Mouse (Mus musculus): ENCODE results near the gene Gng12. TPM values are rescaled to one million over a fixed set of nuclear protein-coding genes. Genes with fewer than 3 reads are reported as not detected.

Gene Gng12
- total and polyA plus RNA-seq, 2 experiments from 2014 or later: 20.1 to 41.0 TPM

DNA sequence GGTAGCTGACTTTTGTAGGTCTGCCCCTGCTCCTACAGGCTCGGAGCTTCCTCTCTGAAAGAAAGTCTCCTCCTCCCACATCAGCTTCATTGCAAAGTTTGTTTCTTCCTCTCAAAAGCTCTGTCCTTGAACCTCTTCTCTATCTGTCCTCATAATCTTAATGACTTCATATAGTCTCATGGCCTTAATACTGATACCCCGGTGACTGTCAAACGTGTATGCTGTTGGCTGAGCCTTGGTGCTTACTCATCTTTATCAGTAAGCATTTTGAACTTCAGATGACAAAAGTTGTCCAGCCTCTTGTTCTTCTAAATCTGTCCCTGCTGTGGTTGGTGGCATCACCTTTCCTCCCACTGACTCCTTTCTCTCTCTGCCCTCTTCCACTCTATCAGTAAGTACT is 149.2 kb downstream of the Gng12 start:
- Histone ChIP-seq H3K4me1 (ENCODE audit: control insufficient read depth, insufficient read depth) (no peaks in the 10 kb centered on the region), H3K4me3 (ENCODE audit: low read depth, low read length) (no peak overlapping the region), H3K9ac (replicated peaks; ENCODE audit: low read depth, low read length) (no peak overlapping the region), H3K27ac (ENCODE audit: low read depth) (no peak overlapping the region), H3K4me2 (ENCODE audit: low read depth, low read length) (no peak overlapping the region), H3K27me3 (ENCODE audit: control insufficient read depth, insufficient read depth, low read length) (no peaks in the 10 kb centered on the region), H3K9me3 (replicated peaks; ENCODE audit: control insufficient read depth, low read length) (no peaks in the 10 kb centered on the region), H3K36me3 (replicated peaks; ENCODE audit: control insufficient read depth, insufficient read depth, low read length) (no peaks in the 10 kb centered on the region)
- 64% methylated on average over 3 of the region's 3 CpGs for whole genome bisulfite sequencing
- ATAC-seq (ENCODE audit: insufficient read depth, low read depth) (no peak), DNase-seq (ENCODE audit: low spot score) (no peak)
- TF ChIP-seq CTCF (IDR thresholded peaks at IDR 0.05; ENCODE audit: low read depth) (no peak), EP300 (IDR thresholded peaks at IDR 0.05; ENCODE audit: low read depth) (no peak)

DNA sequence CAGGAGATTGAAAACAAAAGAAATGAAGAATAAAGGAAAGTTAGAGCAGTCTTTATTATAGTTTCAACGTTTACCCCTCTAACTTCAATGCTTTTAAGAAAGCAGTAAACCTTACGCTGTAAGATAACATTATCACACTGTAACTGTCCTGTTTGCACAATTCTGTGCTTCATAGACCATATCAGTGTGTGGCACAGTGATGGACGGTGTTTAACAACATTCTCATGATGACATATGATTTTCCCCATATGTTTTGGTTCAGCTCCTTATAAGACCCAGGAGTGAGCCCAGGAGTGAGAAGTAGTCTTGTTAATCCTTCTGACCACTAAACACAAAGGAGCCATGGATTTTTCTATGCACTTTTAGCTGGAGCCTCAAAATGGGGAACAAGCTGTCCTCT is 150.7 kb downstream of the Gng12 start:
- Histone ChIP-seq H3K27ac (ENCODE audit: low read depth) (no peak overlapping the region), H3K4me1 (ENCODE audit: control insufficient read depth, insufficient read depth) (no peaks in the 10 kb centered on the region), H3K9ac (replicated peaks; ENCODE audit: low read depth, low read length) (no peak overlapping the region), H3K4me2 (ENCODE audit: low read depth, low read length) (no peak overlapping the region), H3K4me3 (ENCODE audit: low read depth, low read length) (no peak overlapping the region), H3K36me3 (replicated peaks; ENCODE audit: control insufficient read depth, insufficient read depth, low read length) (no peaks in the 10 kb centered on the region), H3K27me3 (ENCODE audit: control insufficient read depth, insufficient read depth, low read length) (no peaks in the 10 kb centered on the region), H3K9me3 (replicated peaks; ENCODE audit: control insufficient read depth, low read length) (no peaks in the 10 kb centered on the region)
- ATAC-seq (ENCODE audit: insufficient read depth, low read depth) (no peak), DNase-seq (ENCODE audit: low spot score) (no peak)
- WGBS: 64% methylated on average over 3 of the region's 3 CpGs
- no peak for TF ChIP-seq CTCF (IDR thresholded peaks at IDR 0.05; ENCODE audit: low read depth)

DNA sequence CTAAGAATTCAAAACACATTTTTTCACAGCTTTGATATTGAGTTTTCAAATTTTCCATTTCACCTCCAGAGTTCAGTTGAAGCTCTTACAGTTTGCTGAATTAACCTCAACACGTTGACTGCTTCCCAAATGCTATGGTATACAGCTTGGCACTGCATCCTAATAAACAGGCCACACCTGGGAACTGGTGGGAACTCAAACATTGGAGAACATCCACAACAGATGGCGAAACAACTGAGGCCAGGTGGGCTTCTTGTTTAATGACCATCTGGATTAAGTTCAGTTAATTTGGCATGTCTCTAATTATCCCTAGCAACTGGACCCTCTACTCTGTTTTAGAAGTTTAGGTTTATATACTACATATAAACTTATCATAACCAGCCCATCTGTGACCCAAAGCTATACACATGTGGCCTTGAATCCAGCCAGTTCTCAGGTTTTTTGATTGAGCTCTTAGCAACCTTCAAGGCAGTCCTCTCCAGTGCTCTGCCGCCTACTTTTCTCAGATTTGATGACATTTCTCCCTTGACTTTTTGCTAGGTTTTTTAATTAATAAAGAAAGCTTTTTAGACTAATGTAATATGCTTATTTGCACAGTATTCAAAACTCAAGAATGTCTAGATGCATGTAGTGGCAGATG is 152.0 kb downstream of the Gng12 start:
- WGBS: 78% methylated on average over 3 of the region's 3 CpGs
- no peak overlapping the region for H3K4me3 ChIP-seq (ENCODE audit: low read depth, low read length)
- H3K27me3 ChIP-seq (ENCODE audit: control insufficient read depth, insufficient read depth, low read length): no peaks in the 10 kb centered on the region
- TF ChIP-seq CTCF (IDR thresholded peaks at IDR 0.05; ENCODE audit: low read depth) (no peak), EP300 (IDR thresholded peaks at IDR 0.05; ENCODE audit: low read depth) (no peak)
- H3K4me1 ChIP-seq (ENCODE audit: control insufficient read depth, insufficient read depth): no peaks in the 10 kb centered on the region
- no peak overlapping the region for H3K27ac ChIP-seq (ENCODE audit: low read depth)
- ATAC-seq (ENCODE audit: insufficient read depth, low read depth) (no peak), DNase-seq (ENCODE audit: low spot score) (no peak)
- H3K9ac ChIP-seq (replicated peaks; ENCODE audit: low read depth, low read length): no peak overlapping the region
- H3K4me2 ChIP-seq (ENCODE audit: low read depth, low read length): no peak overlapping the region
- no peaks in the 10 kb centered on the region for H3K9me3 ChIP-seq (replicated peaks; ENCODE audit: control insufficient read depth, low read length)
- no peaks in the 10 kb centered on the region for H3K36me3 ChIP-seq (replicated peaks; ENCODE audit: control insufficient read depth, insufficient read depth, low read length)

DNA sequence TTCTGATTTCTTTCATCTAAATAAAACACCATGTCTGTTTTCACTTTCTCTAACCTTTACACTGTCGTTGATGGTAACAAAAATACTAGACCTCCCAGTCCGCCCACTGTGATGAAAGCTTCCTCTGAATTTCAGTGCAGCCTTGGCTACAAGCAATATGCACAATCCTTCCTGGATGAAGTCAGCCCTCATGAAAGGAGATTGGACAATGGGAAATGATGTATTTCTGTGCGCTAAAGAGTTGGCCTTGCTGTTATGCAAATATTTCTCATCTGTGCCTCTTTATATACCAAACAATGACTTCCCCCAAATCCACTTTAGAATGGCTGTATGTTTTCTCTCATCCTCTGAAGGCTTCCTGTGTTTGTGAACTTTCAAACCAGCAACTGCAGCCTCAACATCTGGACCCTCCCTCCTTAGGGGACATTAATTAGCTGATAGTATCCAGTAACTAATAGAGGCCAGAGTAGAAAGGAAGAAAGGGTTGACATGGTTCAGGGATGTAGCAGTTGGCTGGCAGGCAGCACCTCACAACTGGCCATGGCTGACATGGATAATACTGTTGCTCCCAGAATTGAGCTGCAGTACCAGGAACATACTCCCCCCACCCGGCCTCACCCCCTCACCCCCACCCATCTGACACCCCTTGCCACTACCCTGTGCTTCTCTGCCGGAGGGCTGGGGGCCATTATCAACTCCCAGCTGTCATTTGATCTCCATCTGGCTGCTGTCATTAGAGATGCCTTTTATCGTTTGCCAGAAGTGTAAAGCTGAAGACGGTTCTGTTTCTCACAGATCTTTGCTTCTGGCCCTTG is 152.9 kb downstream of the Gng12 start:
- ATAC-seq (ENCODE audit: insufficient read depth, low read depth): no peak
- 35% methylated on average over 7 of the region's 7 CpGs for WGBS
- Histone ChIP-seq H3K9me3 (replicated peaks; ENCODE audit: control insufficient read depth, low read length) (no peaks in the 10 kb centered on the region), H3K4me2 (ENCODE audit: low read depth, low read length) (no peak overlapping the region), H3K4me1 (ENCODE audit: control insufficient read depth, insufficient read depth) (no peaks in the 10 kb centered on the region), H3K27me3 (ENCODE audit: control insufficient read depth, insufficient read depth, low read length) (no peaks in the 10 kb centered on the region), H3K27ac (ENCODE audit: low read depth) (no peak overlapping the region), H3K9ac (replicated peaks; ENCODE audit: low read depth, low read length) (no peak overlapping the region), H3K4me3 (ENCODE audit: low read depth, low read length) (no peak overlapping the region), H3K36me3 (replicated peaks; ENCODE audit: control insufficient read depth, insufficient read depth, low read length) (no peaks in the 10 kb centered on the region)
- no peak for DNase-seq (ENCODE audit: low spot score)
- TF ChIP-seq CTCF (IDR thresholded peaks at IDR 0.05; ENCODE audit: low read depth) (no peak), EP300 (IDR thresholded peaks at IDR 0.05; ENCODE audit: low read depth) (no peak)

DNA sequence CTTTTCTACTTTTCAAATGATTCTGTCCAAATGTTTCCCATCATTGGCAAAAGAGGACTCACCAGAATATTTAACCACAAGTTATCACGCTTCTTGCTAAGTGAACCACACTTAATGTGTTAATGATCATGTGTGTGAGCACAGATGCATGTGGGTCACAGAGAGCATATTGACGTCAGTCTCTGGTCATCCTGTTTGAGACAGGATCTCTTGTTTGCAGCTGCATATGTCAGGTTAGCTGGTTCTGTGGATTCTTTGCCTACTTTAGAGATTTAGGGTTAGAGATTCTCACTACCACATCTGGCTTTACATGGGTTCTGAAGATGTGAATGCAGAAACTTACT is 153.5 kb downstream of the Gng12 start:
- no peak overlapping the region for H3K27ac ChIP-seq (ENCODE audit: low read depth)
- DNase-seq (ENCODE audit: low spot score): no peak
- ATAC-seq (ENCODE audit: insufficient read depth, low read depth): no peak

More for the DNA sequence above, 153.5 kb downstream of the Gng12 start:
- WGBS: 54% methylated on average over 2 of the region's 2 CpGs
- no peaks in the 10 kb centered on the region for H3K27me3 ChIP-seq (ENCODE audit: control insufficient read depth, insufficient read depth, low read length)
- no peak overlapping the region for H3K4me3 ChIP-seq (ENCODE audit: low read depth, low read length)
- no peak overlapping the region for H3K9ac ChIP-seq (replicated peaks; ENCODE audit: low read depth, low read length)
- H3K4me1 ChIP-seq (ENCODE audit: control insufficient read depth, insufficient read depth): no peaks in the 10 kb centered on the region
- H3K4me2 ChIP-seq (ENCODE audit: low read depth, low read length): no peak overlapping the region
- no peaks in the 10 kb centered on the region for H3K36me3 ChIP-seq (replicated peaks; ENCODE audit: control insufficient read depth, insufficient read depth, low read length)
- TF ChIP-seq CTCF (IDR thresholded peaks at IDR 0.05; ENCODE audit: low read depth) (no peak), EP300 (IDR thresholded peaks at IDR 0.05; ENCODE audit: low read depth) (no peak)
- no peaks in the 10 kb centered on the region for H3K9me3 ChIP-seq (replicated peaks; ENCODE audit: control insufficient read depth, low read length)

Data from heart, postnatal 0 days (tissue).